Mouse (Mus musculus): ENCODE results near the gene Ogfr.

DNA sequence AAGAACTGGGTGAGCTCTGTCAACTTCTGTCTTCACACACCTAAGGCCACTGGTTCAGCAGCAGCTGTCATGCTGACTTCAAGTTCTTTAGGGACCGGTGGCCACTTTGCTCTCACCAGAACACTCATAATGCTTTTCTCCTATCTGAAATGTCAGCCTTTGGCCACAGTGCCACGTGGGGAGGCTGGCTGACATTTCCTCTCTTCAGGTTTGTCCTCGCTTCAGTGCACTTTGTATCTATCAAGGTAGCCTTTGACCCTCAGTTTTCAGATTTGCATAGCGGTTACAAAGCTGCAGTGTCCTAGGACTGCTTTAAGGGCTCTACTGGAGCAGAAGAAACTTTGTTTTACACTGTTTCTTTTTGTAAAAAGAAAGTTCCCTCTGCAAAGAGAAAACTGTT is 12.6 kb upstream of the Ogfr start:
- no peak for TF ChIP-seq CTCF (IDR thresholded peaks at IDR 0.05)
- TF ChIP-seq POLR2A (IDR thresholded peaks at IDR 0.05; ENCODE audit: insufficient read depth, low read depth, low read length): no peak
- TF ChIP-seq EP300 (IDR thresholded peaks at IDR 0.05; ENCODE audit: insufficient read depth, low read depth, low read length): no peak
